Mouse (Mus musculus): Measurements from ENCODE around the gene Gm4847. TPM values are rescaled to one million over a fixed set of nuclear protein-coding genes. Genes with fewer than 3 reads are reported as not detected.

Gm4847 gene
- polyA plus RNA-seq (2014; fragmentation: Nextera tagmentation; extraction: Ambion mirVana) = not detected in 2 replicates

DNA sequence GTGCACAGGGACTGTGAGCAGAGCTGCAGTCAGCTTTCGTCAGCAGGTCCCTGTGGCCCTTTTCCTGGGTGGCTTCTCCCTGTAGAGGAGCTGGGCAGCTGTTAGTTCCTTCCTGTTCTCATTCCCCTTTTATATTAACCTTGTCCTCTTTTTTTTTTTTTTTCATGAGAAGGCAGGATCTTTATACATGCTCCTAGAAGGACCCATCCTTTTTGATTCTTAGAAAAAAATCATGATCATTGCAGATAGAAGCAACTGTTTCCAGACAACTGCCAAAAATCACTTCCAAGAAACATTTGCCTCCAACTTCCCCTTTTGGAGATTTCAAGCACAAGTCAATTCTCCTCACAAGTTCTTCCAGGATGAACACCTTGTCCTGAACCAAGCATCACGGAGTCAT is at the start of gene Gm4847:
Gm4847 (minus strand) TSS at position 101 of the 400 bp plus-strand sequence.
- ATAC-seq (ENCODE audit: low FRiP score) (no peak), DNase-seq (ENCODE audit: low spot score) (no peak)
- WGBS = 91% methylated on average over 2 of the region's 2 CpGs
- H3K9me3 ChIP-seq (ENCODE audit: control insufficient read depth, low read length) = no peaks in the 10 kb centered on the region
- no peak within 1 kb of the TSS for H3K27ac ChIP-seq
- H3K4me2 ChIP-seq (replicated peaks) = no peak within 1 kb of the TSS
- no peaks in the 10 kb centered on the region for H3K36me3 ChIP-seq (replicated peaks; ENCODE audit: control insufficient read depth, insufficient read depth)
- H3K27me3 ChIP-seq (ENCODE audit: control insufficient read depth, insufficient read depth, low read length) = no peaks in the 10 kb centered on the region
- no peak within 1 kb of the TSS for H3K4me3 ChIP-seq (replicated peaks; ENCODE audit: low read length)
- H3K4me1 ChIP-seq (replicated peaks; ENCODE audit: control insufficient read depth, insufficient read depth, low read length) = no peaks in the 10 kb centered on the region
- no peak within 1 kb of the TSS for H3K9ac ChIP-seq

DNA sequence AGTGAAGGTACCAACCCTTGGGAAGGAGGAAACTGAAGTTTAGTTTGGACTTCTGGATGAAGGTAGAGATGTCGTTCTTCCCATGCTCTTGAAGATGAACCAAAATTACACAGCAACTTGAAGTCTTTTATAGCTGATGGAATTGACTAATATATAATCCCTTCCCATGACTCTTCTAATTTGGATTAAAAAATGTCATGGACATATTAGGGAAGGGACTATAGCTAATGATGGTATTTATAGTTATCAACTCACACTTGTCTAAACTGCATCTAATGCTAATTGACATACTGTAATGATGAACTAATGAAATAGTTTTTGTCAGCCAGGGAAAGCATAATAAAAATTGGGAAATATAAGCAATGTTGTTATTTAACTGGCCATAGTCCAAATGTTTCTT is 34.3 kb upstream of the Gm4847 start, which contains the start of gene Fmo9:
Fmo9 (minus strand) TSS at position 101 of the 400 bp plus-strand sequence.
- ATAC-seq (ENCODE audit: low FRiP score) (no peak), DNase-seq (ENCODE audit: low spot score) (no peak)
- Histone ChIP-seq H3K9me3 (ENCODE audit: control insufficient read depth, low read length) (no peaks in the 10 kb centered on the region), H3K4me1 (replicated peaks; ENCODE audit: control insufficient read depth, insufficient read depth, low read length) (no peaks in the 10 kb centered on the region), H3K36me3 (replicated peaks; ENCODE audit: control insufficient read depth, insufficient read depth) (no peaks in the 10 kb centered on the region), H3K27ac (no peak within 1 kb of the TSS), H3K4me2 (replicated peaks) (no peak within 1 kb of the TSS), H3K4me3 (replicated peaks; ENCODE audit: low read length) (no peak within 1 kb of the TSS), H3K9ac (no peak within 1 kb of the TSS), H3K27me3 (ENCODE audit: control insufficient read depth, insufficient read depth, low read length) (no peaks in the 10 kb centered on the region)
- 96% methylated on average over 1 of the region's 1 CpGs for WGBS

DNA sequence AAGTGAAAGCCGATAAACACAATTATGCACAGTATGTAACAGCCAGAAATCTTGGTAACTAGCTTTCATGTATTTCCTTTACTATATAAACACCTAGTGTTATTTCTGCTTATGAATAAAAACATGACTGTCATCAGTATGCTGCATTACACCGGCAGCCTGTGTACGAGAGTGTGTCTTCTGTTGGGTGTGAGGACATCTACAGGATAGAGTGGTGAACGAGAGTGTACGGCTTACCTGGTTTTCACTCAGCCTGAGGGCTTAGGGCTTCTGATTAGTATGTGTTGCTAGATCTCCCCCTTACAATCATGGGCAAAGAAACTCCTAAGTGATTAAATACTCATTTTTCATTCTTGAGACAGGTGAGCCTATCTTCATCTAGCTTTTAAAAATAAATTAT is 21.8 kb upstream of the Gm4847 start:
- Histone ChIP-seq H3K4me1 (replicated peaks; ENCODE audit: control insufficient read depth, insufficient read depth, low read length) (no peaks in the 10 kb centered on the region), H3K36me3 (replicated peaks; ENCODE audit: control insufficient read depth, insufficient read depth) (no peaks in the 10 kb centered on the region), H3K9me3 (ENCODE audit: control insufficient read depth, low read length) (no peaks in the 10 kb centered on the region), H3K9ac (no peak overlapping the region), H3K4me3 (replicated peaks; ENCODE audit: low read length) (no peak overlapping the region), H3K27ac (no peak overlapping the region), H3K4me2 (replicated peaks) (no peak overlapping the region), H3K27me3 (ENCODE audit: control insufficient read depth, insufficient read depth, low read length) (no peaks in the 10 kb centered on the region)
- ATAC-seq (ENCODE audit: low FRiP score) (no peak), DNase-seq (ENCODE audit: low spot score) (no peak)
- 77% methylated on average over 5 of the region's 5 CpGs for WGBS

DNA sequence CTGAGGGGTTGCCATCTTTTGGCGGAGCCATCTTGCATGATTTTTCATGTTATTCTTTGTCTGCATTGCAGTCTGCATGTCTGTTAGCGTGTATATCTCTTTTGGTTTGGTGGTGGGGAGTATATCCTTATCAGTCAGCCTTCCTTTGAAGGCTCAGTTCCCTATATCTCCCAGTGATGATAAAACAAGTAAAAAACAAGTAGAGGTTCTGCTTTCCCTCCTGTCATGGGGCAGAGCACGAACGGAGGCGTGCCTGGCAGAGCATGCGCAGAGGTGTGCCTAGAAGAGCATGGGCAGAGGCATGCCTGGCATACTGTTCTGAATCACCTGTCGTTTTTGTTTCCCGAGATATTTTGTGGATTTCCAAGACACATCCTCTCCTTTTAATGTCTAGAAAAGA is 13.3 kb upstream of the Gm4847 start:
- H3K4me1 ChIP-seq (replicated peaks; ENCODE audit: control insufficient read depth, insufficient read depth, low read length) = no peaks in the 10 kb centered on the region
- H3K9ac ChIP-seq = no peak overlapping the region
- 92% methylated on average over 8 of the region's 8 CpGs for WGBS
- no peaks in the 10 kb centered on the region for H3K27me3 ChIP-seq (ENCODE audit: control insufficient read depth, insufficient read depth, low read length)
- DNase-seq (ENCODE audit: low spot score) (no peak), ATAC-seq (ENCODE audit: low FRiP score) (no peak)
- H3K4me3 ChIP-seq (replicated peaks; ENCODE audit: low read length) = no peak overlapping the region
- H3K9me3 ChIP-seq (ENCODE audit: control insufficient read depth, low read length) = no peaks in the 10 kb centered on the region
- H3K4me2 ChIP-seq (replicated peaks) = no peak overlapping the region
- H3K36me3 ChIP-seq (replicated peaks; ENCODE audit: control insufficient read depth, insufficient read depth) = no peaks in the 10 kb centered on the region
- no peak overlapping the region for H3K27ac ChIP-seq

Small RNAs within 50 kb of the gene (microRNA-seq; reads per million reads assigned to microRNA genes)
- gene Gm22992 = not detected

Other genes starting within 250 kb of the Gm4847 start
- gene Pogk, start 237.8 kb downstream of the Gm4847 start, polyA plus RNA-seq (2014; fragmentation: Nextera tagmentation; extraction: Ambion mirVana) = 41.2 and 42.4 TPM in 2 replicates
- gene Gm4846, start 150.1 kb downstream of the Gm4847 start, polyA plus RNA-seq (2014; fragmentation: Nextera tagmentation; extraction: Ambion mirVana) = not detected in 2 replicates
- not detected in 2 replicates for gene Fmo9, start 34.2 kb upstream of the Gm4847 start, polyA plus RNA-seq (2014; fragmentation: Nextera tagmentation; extraction: Ambion mirVana)